Mouse (Mus musculus) small intestine, adult 2 months (tissue): ENCODE data around the gene Slc9a9.

Source experiments
- CTCF ChIP-seq: fragments of 200-500 bp; IDR thresholded peaks from 2 replicates; pipeline ENCODE4 v1.5.1; 2012; ENCODE audit warnings: low read depth, mild to moderate bottlenecking, control low read depth, inconsistent platforms, low read length, moderate library complexity, mixed read lengths; ENCODE audit not compliant: insufficient replicate concordance, insufficient read length; ENCODE audit errors: extremely low read depth
- POLR2A ChIP-seq: fragments of 200-500 bp; IDR thresholded peaks from 2 replicates; pipeline ENCODE4 v1.6.1; 2012; ENCODE audit warnings: low read depth, mild to moderate bottlenecking, control low read depth, inconsistent platforms, low read length, moderate library complexity

DNA sequence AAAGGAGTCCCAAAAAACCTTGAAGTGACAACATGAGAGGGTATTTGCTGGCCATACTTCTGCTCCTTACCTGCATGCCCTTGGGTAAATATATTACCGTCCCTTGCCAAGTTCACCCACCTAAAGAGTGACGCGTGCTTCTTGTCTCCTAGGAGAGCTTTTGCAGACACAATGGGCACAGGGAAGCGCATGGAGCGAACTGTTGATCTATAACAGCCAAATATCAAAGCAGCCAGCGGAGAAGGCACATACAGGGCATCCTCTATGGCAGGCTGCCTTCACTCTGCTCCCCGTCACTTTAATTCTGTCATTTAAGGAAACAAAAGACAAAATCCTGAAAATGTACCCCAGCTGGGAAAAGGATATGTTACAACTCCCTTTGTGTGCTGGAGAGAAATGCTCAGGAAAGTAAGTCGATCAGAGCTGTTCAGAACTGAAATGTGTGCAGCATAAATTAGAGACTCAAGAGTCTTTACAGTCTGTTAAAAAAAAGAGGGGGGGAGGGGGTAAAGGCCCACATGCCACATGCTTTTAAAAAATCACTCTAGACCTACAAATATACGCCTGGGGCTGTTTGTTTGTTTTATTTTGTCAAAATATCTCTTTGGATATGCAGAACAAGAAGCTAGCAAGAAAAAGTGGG is 594.3 kb downstream of the Slc9a9 start:
- TF ChIP-seq CTCF (no peak), POLR2A (no peak)
